Mouse (Mus musculus): ENCODE measurements around the gene Fut2.
"Not testable (repeated sequence)": the region's sequence is repeated elsewhere in the genome, so short reads cannot be mapped to it uniquely, and the experiment has no call there.

Gene Fut2

DNA sequence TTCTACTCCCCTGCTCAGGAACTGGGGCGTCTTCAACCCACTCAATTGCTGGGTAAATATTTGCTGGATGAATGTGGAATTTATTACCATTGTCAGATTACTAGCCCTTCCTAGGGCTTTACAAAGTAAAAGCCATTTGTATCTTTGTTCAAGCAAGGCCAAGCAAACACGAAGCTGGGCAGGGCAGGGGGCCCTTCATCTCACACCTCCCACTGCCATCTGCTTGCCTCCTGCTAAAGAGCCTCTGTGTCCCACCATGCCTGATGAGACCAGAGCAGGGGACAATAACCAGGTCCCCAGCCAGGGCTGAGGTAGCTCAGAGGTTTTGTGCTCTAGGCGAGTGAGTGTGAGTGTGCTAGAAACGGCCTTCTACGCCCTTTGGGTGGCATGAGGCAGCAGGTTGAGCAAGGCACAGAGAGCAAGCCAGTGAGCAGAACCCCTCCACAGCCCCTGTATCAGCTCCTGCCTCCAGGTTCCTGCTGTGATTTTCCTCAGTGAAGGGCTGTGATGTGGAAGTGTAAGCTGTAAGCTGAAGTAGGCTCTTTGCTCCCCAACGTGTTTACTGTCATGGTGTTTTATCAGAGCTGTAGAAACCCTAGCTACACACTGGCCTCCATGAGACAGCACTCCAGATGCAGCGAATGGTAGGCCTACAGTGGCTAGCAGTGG lies 11.6 kb upstream of the Fut2 start:
- no peak for DNase-seq (ENCODE audit: low spot score in 2 of 2)

DNA sequence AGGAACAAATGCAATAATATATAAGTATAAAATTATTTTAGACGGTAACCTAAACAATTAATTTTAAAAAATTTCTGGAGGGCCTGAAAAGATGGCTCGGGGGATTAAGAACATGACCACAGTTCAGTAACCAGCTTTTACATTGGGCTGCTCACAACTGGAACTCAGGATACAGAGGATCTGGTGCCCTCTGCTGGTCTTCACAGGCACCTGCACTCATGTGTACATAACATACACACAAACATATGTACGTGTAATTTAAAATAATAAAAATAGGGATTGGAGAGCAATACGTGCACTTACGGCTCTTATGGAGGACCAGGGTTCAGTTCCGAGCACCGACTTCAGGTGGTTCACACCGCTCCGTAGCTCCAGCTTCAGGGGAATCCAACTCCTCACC lies 2.7 kb upstream of the Fut2 start:
- DNase-seq (ENCODE audit: low spot score in 2 of 2) = no peak

GRCm38 (mm10) chr7:45667761-45668160 lies 1.6 kb upstream of the Fut2 start:
- no peak for DNase-seq (ENCODE audit: low spot score in 2 of 2)

GRCm38 (mm10) chr7:45665303-45666138 lies 673 bp downstream of the Fut2 start:
- DNase-seq (ENCODE audit: low spot score in 2 of 2) = no peak

DNA sequence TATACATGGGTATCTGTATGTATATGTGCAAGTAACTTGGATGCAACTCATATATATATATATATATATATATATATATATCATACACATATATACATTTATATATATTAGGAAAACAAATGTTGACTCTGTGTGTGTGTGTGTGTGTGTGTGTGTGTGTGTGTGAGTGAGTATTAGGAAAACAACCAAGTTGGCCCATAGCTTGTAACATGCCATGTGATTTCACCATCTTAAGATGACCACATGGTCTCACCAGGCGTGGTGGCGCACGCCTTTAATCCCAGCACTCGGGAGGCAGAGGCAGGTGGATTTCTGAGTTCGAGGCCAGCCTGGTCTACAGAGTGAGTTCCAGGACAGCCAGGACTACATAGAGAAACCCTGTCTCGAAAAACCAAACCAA lies 4.5 kb downstream of the Fut2 start:
- not testable (repeated sequence) for DNase-seq (ENCODE audit: low spot score in 2 of 2)

GRCm38 (mm10) chr7:45660746-45661478 lies 5.3 kb downstream of the Fut2 start:
- no peak for DNase-seq (ENCODE audit: low spot score in 2 of 2)

- no peak for DNase-seq (ENCODE audit: low spot score in 2 of 2)
These were observed 11.7 kb downstream of the Fut2 start for GRCm38 (mm10) chr7:45654424-45655047.

DNA sequence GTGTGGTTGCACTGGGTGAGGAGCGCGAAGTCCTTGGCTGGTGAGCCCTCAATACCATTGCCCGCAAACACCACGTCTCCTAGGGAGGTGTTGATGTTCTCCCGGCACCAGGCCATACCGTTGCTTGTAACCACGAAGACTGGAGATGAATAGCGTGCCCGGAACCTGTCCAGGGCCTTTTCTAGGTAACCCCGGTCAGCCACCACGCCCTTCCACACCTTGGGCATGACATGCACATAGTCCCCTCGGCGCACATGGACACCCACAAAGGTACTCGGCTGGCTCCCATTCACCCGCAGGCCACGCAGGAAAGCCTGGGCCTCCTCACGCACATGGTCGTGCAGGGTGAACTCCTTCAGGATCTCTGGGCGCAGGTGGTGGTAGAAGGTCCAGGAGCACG lies 15.7 kb downstream of the Fut2 start:
- not testable (repeated sequence) for DNase-seq (ENCODE audit: low spot score in 2 of 2)

GRCm38 (mm10) chr7:45649351-45649750 lies 16.8 kb downstream of the Fut2 start:
- no peak for DNase-seq (ENCODE audit: low spot score in 2 of 2)

DNA sequence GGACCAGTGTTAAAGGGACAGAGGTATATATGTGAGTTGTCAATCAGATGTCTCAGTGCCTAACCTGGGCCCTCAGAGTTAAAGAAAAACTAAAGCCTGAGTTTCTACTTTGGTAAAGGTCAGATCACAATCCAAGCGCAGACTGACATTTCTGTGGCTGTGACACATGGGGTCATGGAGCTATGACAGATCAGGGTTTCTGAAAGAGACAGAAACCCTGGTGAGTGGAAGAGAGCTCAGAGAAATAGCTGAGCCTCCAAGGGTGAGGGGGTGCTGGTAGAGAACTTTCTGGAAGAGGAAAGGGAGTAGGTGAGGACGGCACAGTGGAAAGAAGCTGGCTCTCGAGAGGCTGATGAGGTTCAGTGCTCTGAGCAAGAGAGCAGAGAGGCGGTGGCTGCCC lies 19.5 kb downstream of the Fut2 start:
- no peak for DNase-seq (ENCODE audit: low spot score in 2 of 2)

DNA sequence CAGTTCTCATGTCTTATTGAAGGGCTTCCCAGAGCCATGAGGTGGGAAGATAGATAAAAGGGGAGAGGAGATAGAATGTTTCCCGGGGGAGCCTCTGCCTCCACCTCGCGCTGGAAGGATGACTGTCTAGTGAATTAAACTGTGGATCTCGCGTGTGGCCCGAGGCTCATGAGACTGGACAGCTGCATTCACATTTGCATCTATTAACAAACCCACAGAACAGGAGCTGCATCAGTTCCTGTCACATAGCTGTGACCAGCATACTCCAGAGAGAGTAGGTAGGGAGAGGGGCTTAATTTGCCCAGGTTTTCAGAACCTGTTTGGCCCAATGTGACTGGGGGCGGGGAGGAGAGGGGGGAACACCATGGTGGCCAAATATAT lies 20.6 kb downstream of the Fut2 start:
- DNase-seq (ENCODE audit: low spot score in 2 of 2) = no peak

DNA sequence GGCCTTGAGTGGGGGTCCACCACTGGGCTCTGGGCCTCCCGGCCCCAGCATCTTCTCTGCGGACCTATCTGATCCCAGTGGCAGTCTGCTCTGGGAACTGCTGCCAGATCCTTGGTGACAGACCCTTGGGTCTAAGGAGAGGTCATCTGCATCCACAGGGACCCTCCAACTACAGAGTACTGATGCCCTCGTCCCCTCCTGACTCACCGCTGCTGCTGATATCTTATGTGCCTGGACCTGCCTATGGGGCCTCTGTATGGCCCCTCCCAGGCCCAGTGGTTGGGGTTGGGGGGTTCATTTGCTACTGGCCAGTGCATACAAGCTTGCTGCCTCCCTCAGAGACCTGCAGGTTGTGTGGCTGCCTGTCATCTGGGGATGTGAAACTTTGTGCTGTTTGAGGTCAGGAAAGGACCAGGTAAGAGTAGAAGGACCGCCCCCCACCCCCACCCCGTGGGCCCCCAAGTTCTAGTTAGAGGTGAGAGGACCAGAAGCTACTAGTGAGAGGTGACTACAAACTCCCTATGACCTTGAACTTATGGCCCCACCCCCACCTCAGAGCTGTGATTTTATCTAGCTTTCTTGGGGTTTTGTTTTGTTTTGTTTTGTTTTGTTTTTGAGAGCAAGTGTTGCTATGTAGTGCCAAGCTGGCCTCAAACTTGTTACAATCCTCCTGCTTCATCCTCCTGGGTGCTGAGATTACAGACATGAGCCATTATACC lies 21.2 kb downstream of the Fut2 start:
- DNase-seq (ENCODE audit: low spot score in 2 of 2) = no peak

- no peak for DNase-seq (ENCODE audit: low spot score in 2 of 2)
These were observed 22.0 kb downstream of the Fut2 start for GRCm38 (mm10) chr7:45644183-45644582.

DNA sequence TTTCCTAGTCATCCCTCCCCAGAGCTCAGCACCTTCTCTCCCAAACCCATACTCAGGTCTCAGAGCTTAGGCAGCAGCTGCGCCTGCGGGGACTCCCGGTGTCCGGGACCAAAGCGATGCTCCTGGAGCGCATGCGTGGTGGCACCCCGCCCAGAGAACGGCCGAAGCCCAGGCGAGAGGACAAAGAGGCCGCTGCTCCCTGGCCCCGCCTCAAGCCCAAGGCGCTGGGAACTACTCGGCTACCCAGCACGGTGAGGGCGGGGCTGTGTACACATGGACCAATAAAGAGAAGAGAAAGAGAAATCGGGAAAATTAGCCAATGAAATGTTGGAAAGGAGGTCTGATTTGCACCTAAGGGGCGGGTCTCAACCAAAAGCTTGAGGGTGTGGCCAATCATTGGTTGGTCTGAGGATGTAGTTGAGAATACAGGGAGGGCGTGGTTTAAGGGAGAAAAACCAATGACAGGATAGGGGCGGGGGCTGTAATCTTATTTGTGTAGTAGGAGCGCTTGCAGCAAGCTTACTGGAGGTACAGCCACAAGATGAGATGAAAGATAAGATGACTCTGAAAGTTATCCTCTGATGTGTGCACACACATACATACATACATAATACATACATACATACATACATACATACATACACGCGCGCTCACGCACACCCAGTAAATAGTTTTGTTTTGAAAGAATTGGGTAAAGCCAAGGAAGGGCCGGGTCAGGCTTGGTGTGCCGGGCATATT lies 22.6 kb downstream of the Fut2 start:
- peak; percentile 48 to 81 for DNase-seq (ENCODE audit: low spot score in 2 of 2)

DNA sequence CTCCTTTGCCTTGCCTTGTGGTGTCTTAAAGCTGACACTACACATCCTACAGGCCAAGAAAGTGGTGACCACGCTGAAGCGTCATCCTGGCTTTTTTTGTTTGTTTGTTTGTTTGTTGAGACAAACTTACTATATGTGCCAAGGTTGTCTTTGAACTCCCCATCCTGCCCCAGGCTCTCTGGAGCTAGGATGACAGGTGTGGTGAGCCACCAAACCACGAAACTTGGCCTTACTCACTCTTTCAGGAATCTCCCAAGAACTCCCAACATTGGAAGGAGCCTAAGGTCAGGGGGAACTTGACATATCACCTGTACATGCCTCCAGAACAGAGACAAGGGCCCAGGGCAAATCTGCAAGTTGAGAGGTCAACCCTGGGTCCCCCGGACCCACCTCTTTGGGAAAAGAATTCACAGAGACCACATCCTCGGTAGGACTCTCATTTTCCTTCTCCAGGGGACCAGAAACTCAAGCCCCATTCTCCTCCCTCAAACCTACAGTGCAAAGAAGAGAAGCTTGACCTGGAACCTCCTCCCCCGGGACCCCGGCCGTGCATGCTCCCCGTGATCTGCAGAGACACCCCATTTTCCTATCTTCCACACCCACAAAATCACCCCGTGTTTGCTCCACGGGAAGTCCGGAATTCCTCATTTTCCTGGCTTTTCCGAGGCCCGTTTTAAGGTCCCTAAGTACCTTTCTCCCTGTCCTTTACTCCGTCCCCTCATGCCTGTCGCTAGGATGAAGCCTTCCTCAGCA lies 23.5 kb downstream of the Fut2 start:
- no peak for DNase-seq (ENCODE audit: low spot score in 2 of 2)

GRCm38 (mm10) chr7:45642083-45642482 lies 24.1 kb downstream of the Fut2 start:
- DNase-seq (ENCODE audit: low spot score in 2 of 2) = no peak

- no peak for DNase-seq (ENCODE audit: low spot score in 2 of 2)
These were observed 24.7 kb downstream of the Fut2 start for GRCm38 (mm10) chr7:45641391-45642040.

DNA sequence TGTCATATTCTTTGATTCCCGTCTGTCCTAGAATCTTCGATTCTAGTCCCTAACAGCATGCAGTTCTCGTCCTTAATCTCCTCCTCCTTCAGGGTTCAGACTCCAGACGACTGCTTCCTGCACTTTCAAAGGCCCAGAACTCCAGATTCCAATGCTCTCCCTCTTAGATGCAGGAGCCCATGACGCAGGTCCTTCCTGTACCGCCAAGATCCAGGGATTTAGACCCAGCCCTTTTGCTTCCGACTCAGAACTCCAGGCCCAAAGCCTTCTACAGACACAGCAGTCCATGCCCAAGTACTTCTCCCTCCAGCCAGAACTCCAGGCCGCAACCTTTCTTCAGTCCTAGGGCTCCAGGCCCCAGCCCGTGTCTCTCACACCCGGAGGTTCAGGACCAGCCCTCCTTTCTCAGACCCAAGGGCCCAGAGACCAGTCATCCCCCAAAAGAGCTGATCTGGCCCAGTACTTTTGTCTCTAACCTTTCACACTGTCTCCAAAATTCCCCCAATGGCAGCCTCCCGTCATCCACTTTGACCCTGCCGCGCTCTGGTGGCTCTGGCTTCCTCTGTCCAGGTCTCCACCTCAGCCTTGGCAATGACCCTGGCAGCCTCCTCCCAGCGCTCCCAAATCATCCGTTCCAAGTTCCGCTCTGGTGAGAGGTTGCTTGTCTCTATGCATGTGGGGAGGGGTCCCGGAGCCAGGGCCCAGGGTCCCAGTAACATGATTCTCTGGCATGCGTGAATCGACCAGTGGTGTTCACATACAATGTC lies 25.8 kb downstream of the Fut2 start:
- no peak for DNase-seq (ENCODE audit: low spot score in 2 of 2)

- DNase-seq (ENCODE audit: low spot score in 2 of 2) = no peak
These were observed 26.6 kb downstream of the Fut2 start, which contains the start of gene Mamstr for GRCm38 (mm10) chr7:45639561-45640027. TSS of gene Mamstr (plus strand) at chr7:45639977.
